Mouse (Mus musculus) embryonic facial prominence, embryonic 10.5 days (tissue): Measurements from ENCODE around the gene Cib1. TPM values are rescaled to one million over a fixed set of nuclear protein-coding genes. Genes with fewer than 3 reads are reported as not detected.
A peak's percentile ranks its signal among the peaks of the same experiment; 100 is the strongest.

Source experiments
- DNase-seq: peaks from one replicate; pipeline ENCODE4 v3.0.0-alpha.2; 2017; ENCODE audit warnings: low spot score
- H3K27ac ChIP-seq: fragments of 300-500 bp; sonication (generic); replicated peaks from 2 replicates; pipeline ENCODE4 v1.5.1; 2016; ENCODE audit warnings: mild to moderate bottlenecking
- H3K27me3 ChIP-seq: fragments of 300-500 bp; sonication (generic); replicated peaks from 2 replicates; pipeline ENCODE4 v1.6.1; 2016; ENCODE audit warnings: low read depth, mild to moderate bottlenecking; ENCODE audit not compliant: poor library complexity, severe bottlenecking
- H3K36me3 ChIP-seq: fragments of 300-500 bp; sonication (generic); replicated peaks from 2 replicates; pipeline ENCODE4 v1.6.1; 2016; ENCODE audit warnings: mild to moderate bottlenecking, moderate library complexity
- H3K4me1 ChIP-seq: fragments of 300-500 bp; sonication (generic); 2 replicates; pipeline ENCODE4 v1.6.1; 2016
- H3K4me3 ChIP-seq: fragments of 300-500 bp; sonication (generic); 2 replicates; pipeline ENCODE4 v1.5.1; 2016; ENCODE audit warnings: mild to moderate bottlenecking, moderate library complexity
- H3K9me3 ChIP-seq: fragments of 300-500 bp; sonication (generic); 2 replicates; pipeline ENCODE4 v1.6.1; 2016; ENCODE audit warnings: mild to moderate bottlenecking
- WGBS: fragments of 180-500 bp; shearing (Covaris S2); methylation state at CpG from one replicate; pipeline ENCODE4 v1.1.7; 2016; 5-methylcytosine and 5-hydroxymethylcytosine counted together
- polyA plus RNA-seq: library from polyadenylated mRNA; unstranded; fragments of >200 nt; fragmentation: Nextera tagmentation; extraction: Ambion mirVana; gene quantifications from 2 replicates; pipeline ENCODE4 v1.2.1, GENCODE M21; 2016

Gene Cib1
- polyA plus RNA-seq, 1 experiment from 2014 or later: 70.8 TPM

DNA sequence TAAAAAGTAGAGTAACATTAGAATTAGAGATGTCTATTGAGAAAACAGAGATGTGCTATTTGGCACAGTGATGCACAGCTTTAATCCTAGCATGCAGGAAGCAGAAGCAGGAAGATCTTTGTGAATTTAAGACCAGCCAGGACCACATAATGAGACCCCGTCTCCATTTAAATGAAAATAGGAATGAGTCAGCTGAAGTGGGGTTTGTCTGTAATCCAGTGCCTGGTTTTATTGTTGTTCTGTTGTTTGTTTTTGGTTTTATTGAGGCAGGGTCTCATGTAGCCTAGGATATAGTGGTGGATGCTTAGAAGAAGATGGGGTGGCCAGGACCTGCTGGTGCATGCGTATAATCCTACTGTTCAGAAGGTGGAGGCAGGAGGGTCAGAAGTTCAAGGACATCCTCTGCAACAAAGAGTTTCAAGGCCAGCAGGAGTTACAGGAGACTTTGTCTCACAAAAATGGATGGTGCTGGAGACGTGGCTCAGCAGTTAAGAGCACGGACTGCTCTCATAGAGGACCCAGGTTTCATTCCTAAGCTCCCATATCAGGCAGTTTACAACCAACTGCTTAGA lies 11.3 kb downstream of the Cib1 start:
- peaks cover 92% of the 10 kb centered on the region for H3K36me3 ChIP-seq
- no peaks in the 10 kb centered on the region for H3K4me1 ChIP-seq
- no peaks in the 10 kb centered on the region for H3K27me3 ChIP-seq
- DNase-seq: no peak
- H3K9me3 ChIP-seq: no peaks in the 10 kb centered on the region
- no peak overlapping the region for H3K4me3 ChIP-seq
- H3K27ac ChIP-seq: no peak overlapping the region
- WGBS: 90% methylated on average over 4 of the region's 4 CpGs

DNA sequence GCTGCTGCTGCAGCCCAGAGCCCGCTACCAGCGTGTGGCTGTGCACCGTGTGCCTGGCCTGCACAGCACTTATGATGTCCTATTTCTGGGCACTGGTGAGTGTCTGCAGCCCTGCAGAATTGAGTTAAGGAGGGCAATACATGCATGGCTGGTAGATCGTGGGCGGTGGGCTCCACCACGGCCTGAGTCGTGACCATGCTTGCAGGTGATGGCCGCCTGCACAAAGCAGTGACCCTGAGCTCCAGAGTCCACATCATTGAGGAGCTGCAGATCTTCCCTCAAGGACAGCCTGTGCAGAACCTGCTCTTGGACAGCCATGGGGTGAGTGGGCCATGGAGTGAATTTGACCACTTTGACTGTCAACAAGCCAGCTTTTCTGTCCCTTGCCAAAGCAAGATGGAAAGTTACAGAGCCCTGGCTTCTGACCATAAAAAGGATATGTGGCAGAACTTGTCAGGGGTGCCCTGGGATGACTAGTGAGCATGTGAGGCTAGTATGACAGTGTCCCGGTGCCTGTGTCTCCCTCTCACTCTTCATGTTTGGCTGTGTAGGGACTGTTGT lies 12.3 kb downstream of the Cib1 start:
- Histone ChIP-seq H3K27me3 (no peaks in the 10 kb centered on the region), H3K27ac (no peak overlapping the region), H3K4me1 (peaks cover 5% of the 10 kb centered on the region), H3K9me3 (no peaks in the 10 kb centered on the region), H3K36me3 (peaks cover 95% of the 10 kb centered on the region), H3K4me3 (no peak overlapping the region)
- WGBS: 94% methylated on average over 9 of the region's 9 CpGs
- DNase-seq: no peak

DNA sequence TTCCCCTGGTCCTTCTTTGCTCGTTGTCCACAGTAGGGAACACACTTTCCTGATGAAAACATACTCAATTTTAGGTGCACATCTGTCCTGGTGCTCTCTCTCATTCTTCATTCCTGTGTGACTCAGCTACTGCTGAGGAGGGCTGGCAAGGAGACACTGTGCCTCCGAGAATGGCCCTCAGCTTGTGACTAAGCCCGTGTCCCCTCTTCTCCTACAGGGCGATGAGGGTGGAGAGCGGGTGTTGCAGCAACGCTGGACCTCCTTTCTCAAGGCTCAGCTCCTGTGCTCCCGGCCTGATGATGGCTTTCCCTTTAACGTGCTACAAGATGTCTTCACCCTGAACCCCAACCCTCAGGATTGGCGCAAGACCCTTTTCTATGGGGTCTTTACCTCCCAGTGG lies 13.9 kb downstream of the Cib1 start:
- Histone ChIP-seq H3K27me3 (no peaks in the 10 kb centered on the region), H3K36me3 (peaks cover 95% of the 10 kb centered on the region), H3K4me1 (peaks cover 13% of the 10 kb centered on the region), H3K9me3 (no peaks in the 10 kb centered on the region), H3K27ac (no peak overlapping the region), H3K4me3 (no peak overlapping the region)
- WGBS: 90% methylated on average over 9 of the region's 9 CpGs
- no peak for DNase-seq

DNA sequence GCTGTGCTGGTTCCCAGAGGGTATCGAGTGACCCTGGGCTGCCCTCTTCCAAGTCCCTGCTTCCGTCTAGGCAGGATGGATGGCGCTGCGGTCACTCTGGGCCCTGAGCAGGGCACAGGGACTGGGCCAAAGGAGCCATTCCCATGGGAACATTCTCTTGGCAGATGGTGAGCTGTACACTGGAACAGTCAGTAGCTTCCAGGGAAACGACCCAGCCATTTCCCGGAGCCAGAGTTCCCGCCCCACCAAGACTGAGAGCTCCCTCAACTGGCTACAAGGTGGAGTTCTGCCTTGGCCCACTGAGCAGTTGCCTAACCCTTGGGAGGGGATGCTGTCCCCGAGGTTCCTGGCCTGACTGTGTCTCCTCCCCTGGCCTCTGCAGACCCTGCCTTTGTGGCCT lies 16.0 kb downstream of the Cib1 start:
- peaks cover 90% of the 10 kb centered on the region for H3K36me3 ChIP-seq
- WGBS: 78% methylated on average over 8 of the region's 8 CpGs
- H3K4me3 ChIP-seq: no peak overlapping the region

DNA sequence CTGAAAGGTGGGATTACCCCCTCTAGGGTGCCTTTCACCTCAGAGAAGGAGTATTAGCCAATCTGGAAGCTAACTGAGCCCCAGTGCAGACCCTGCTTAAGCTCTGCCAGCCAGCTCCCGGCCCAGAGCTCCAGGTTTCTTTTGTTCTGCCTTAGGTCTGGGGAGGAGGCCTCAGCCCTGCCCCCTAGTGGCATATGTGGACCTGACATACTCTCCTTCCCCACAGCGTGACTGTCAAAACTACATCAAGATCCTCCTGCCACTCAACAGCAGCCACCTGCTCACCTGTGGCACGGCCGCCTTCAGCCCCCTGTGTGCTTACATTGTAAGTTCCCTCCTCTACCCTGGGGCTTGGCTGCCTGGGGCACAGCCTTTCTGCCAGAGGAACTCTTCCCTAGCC lies 17.2 kb downstream of the Cib1 start:
- H3K27me3 ChIP-seq: no peaks in the 10 kb centered on the region
- H3K36me3 ChIP-seq: peaks cover 78% of the 10 kb centered on the region
- peak overlapping the region; percentile 86 for H3K27ac ChIP-seq
- DNase-seq: peak; percentile 85
- H3K4me3 ChIP-seq: no peak overlapping the region
- peaks cover 13% of the 10 kb centered on the region for H3K4me1 ChIP-seq
- WGBS: 21% methylated on average over 4 of the region's 4 CpGs
- no peaks in the 10 kb centered on the region for H3K9me3 ChIP-seq

More for the DNA sequence above, 16.0 kb downstream of the Cib1 start:
- H3K27ac ChIP-seq: no peak overlapping the region
- no peak for DNase-seq
- H3K4me1 ChIP-seq: peaks cover 13% of the 10 kb centered on the region
- H3K9me3 ChIP-seq: no peaks in the 10 kb centered on the region
- no peaks in the 10 kb centered on the region for H3K27me3 ChIP-seq

DNA sequence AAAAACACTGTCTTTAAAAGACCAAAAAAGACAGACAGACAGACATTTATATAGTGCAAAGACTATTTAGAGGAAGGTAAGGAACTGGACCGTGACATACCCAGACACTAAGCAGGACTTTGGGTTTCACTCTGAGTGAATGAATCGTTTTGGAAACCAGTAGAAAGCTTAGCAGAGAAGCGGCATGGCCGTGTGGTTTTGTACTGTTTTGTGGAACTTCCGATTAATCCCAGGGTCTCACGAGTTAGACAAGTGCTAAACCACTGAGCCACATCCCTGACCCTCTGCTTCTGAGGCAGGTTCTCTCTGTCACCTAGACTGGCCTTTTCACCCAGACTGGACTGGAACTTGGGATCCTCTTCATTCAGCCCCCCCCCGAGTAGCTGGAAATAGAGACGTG lies 18.2 kb downstream of the Cib1 start:
- no peak for DNase-seq
- Histone ChIP-seq H3K4me1 (peaks cover 20% of the 10 kb centered on the region), H3K9me3 (no peaks in the 10 kb centered on the region), H3K27ac (peak overlapping the region; percentile 86), H3K27me3 (no peaks in the 10 kb centered on the region), H3K36me3 (peaks cover 69% of the 10 kb centered on the region), H3K4me3 (no peak overlapping the region)
- WGBS: 76% methylated on average over 8 of the region's 8 CpGs

DNA sequence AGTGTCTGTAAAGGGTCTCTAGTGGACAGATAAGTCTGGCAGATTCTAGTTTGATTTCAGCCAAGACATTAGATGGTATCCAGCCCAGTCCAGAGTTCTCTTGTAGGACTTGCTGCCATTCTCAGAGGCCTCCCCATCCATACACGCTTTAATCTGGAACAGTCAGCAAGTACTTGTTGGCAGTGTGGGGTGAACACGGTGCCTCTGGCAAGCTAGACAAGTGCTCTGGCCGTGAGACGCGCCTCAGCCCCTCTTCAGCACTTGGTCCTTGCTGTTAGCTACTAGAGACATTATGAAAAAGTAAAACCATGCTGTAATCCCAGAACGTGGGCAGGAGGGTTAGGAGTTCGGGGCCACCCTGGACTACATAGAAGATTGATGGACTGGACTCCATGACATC lies 19.0 kb downstream of the Cib1 start:
- Histone ChIP-seq H3K4me3 (no peak overlapping the region), H3K36me3 (peaks cover 60% of the 10 kb centered on the region), H3K27me3 (no peaks in the 10 kb centered on the region), H3K4me1 (peaks cover 29% of the 10 kb centered on the region), H3K9me3 (no peaks in the 10 kb centered on the region), H3K27ac (no peak overlapping the region)
- 88% methylated on average over 7 of the region's 7 CpGs for WGBS
- DNase-seq: no peak

DNA sequence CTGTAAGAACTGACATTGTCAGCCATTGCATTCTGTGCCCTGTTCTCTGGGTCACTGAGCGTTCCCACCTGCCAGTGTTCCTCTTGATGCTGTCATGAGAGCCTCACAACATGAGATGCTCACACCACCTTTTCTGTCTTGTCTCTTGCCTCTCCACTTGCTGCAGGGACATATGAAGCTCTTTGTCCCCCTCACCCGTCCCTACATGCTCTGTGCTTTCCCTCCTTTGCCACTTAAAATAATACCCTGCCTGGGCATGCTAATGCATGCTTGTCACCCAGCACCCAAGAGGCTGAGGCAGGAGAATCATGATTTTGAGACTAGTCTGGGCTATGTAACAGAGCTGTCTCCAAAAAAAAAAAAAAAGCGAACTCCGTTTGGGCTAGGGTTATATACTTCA lies 21.6 kb downstream of the Cib1 start:
- Histone ChIP-seq H3K4me1 (peaks cover 54% of the 10 kb centered on the region), H3K27ac (no peak overlapping the region), H3K9me3 (no peaks in the 10 kb centered on the region), H3K36me3 (peaks cover 34% of the 10 kb centered on the region), H3K4me3 (no peak overlapping the region), H3K27me3 (no peaks in the 10 kb centered on the region)
- DNase-seq: no peak
- WGBS: 84% methylated on average over 4 of the region's 4 CpGs

DNA sequence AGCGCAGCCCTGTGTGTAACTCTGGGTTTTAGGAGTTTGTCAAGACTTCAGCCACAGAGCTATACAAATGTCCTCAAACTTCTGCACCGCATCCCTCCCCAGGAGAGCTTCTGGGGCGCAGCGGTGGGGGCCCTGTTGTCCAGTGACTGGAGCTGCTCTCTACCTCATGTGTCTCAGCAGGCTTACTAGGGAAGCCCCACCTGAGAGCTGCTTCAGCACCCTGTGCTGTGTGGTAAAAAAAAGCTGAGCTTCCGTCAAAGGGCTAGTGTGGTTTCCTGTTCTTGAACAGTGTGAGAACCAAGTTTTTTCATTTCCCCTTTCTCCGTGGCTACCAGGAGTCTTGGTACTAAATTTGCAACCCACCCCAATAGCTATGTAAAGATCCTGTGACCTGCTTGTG lies 22.9 kb downstream of the Cib1 start:
- H3K4me1 ChIP-seq: peaks cover 54% of the 10 kb centered on the region
- H3K27me3 ChIP-seq: no peaks in the 10 kb centered on the region
- 81% methylated on average over 6 of the region's 6 CpGs for WGBS
- peaks cover 21% of the 10 kb centered on the region for H3K36me3 ChIP-seq
- DNase-seq: no peak
- no peaks in the 10 kb centered on the region for H3K9me3 ChIP-seq
- H3K4me3 ChIP-seq: no peak overlapping the region
- H3K27ac ChIP-seq: no peak overlapping the region

DNA sequence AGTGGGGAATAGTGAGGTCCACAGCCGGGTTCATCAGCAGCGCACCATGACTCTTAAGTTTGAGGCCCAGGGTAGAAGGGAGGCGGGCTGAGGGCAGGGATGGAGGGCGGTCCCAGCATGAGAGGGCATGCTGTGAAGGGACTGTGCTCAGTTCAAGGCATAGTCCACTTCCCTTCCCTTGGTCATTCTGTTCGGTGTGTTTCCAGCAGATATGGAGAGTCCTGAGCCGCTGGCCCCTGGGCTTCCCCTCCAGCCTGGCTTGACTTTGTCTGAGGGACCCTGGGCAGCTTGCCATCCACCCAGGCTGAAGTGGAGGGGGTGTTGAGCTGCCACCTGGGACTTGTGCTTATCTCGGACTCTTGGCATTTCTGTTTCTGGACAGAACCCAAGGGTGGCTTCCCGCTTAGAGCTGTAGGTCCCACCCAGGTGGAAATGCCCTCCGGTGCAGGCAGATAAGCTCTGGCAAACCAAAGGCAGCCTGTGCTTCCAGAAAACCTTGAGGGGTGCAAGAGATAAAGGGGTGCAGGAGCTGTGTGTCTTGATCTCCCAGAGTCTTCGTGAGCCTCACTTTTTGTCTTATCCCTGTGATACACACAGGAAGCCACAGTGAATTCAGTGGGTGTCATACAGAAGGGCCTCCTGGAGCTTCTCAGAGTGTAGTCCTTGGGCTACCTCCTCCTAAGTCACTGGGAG lies 23.7 kb downstream of the Cib1 start:
- H3K27ac ChIP-seq: peak overlapping the region; percentile 35; the same call in 1 of the 2 replicates
- no peaks in the 10 kb centered on the region for H3K27me3 ChIP-seq
- no peaks in the 10 kb centered on the region for H3K9me3 ChIP-seq
- peaks cover 60% of the 10 kb centered on the region for H3K4me1 ChIP-seq
- DNase-seq: no peak
- H3K36me3 ChIP-seq: peaks cover 13% of the 10 kb centered on the region
- WGBS: 84% methylated on average over 10 of the region's 10 CpGs
- H3K4me3 ChIP-seq: no peak overlapping the region

DNA sequence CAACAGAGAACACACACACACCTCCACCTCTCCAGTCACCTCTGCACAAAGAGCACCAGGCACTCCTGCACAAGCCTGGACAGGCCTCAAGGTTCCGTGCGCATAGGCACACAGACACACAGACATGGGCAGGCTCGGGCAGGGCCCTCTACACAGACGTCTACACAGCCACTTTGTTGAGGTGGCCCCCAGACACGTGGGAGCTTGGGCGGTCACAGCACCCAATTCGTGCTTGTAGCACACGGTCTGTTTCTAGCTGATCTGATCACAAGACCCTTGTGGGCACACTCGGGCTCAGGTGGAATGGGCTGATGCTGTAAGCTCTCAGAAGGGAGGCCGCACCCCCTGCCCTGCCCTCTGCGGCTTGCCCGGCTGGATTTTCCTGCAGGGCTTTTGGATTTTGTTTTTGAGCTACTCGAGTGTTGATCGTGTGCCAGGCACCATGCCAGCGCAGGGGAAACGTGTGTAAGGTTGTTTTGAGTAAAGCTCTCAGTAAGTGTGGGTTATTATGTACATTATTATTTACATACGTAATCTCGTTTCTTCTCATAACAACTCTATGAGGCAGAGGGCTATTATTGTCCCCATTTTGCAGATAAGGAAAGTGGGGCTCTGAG lies 24.5 kb downstream of the Cib1 start:
- Histone ChIP-seq H3K27me3 (no peaks in the 10 kb centered on the region), H3K36me3 (peaks cover 7% of the 10 kb centered on the region), H3K4me3 (no peak overlapping the region), H3K4me1 (peaks cover 67% of the 10 kb centered on the region), H3K27ac (peak overlapping the region; percentile 66), H3K9me3 (no peaks in the 10 kb centered on the region)
- whole genome bisulfite sequencing: 79% methylated on average over 18 of the region's 18 CpGs
- DNase-seq: no peak

DNA sequence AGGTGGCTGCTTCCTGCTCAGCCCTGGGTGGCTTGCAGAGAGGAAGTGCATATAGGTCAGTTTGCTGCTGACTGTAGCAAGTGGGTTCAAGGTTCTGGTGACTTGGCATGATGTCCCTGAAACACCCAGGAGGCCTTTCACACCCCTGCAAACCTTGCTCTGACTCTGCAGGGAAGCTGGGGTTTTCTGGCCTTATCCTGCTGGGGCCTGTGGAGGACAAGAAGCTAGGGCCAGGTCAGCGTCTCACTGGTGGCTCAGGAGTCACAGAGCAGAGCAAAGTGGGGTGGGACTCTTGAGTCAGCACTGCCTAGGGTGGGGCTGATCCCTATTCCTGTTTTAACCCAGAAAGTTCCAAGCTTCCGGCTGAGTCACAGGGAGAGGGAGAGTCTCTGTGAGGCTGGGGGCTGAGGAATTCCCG lies 25.3 kb downstream of the Cib1 start:
- no peak for DNase-seq
- 69% methylated on average over 3 of the region's 3 CpGs for WGBS
- Histone ChIP-seq H3K4me1 (peaks cover 75% of the 10 kb centered on the region), H3K4me3 (no peak overlapping the region), H3K36me3 (peaks cover 8% of the 10 kb centered on the region), H3K27ac (peak overlapping the region; percentile 66), H3K9me3 (no peaks in the 10 kb centered on the region), H3K27me3 (no peaks in the 10 kb centered on the region)
